Mouse (Mus musculus) E14TG2a.4 (cell line): Measurements from ENCODE around the gene Aars2.

ENCODE experiments used
- H3K27me3 ChIP-seq: 2 replicates; pipeline ENCODE4 v1.6.1; 2014; ENCODE audit warnings: low read length, control low read depth; ENCODE audit not compliant: insufficient read depth
- H3K36me3 ChIP-seq: 2 replicates; pipeline ENCODE4 v1.6.1; 2014; ENCODE audit warnings: low read length, control low read depth; ENCODE audit not compliant: insufficient read depth
- H3K4me1 ChIP-seq: replicated peaks from 2 replicates; pipeline ENCODE4 v1.6.1; 2014; ENCODE audit warnings: low read depth, low read length, control low read depth
- H3K4me3 ChIP-seq: replicated peaks from 2 replicates; pipeline ENCODE4 v1.5.1; 2014; ENCODE audit warnings: mild to moderate bottlenecking, low read length
- H3K9me3 ChIP-seq: 2 replicates; pipeline ENCODE4 v1.6.1; 2014; ENCODE audit warnings: low read length, control low read depth
- CTCF ChIP-seq: conservative IDR thresholded peaks from 2 replicates; pipeline ENCODE4 v1.5.1; 2014; ENCODE audit warnings: low read length
- NANOG ChIP-seq: IDR thresholded peaks from 2 replicates; pipeline ENCODE4 v1.6.1; 2014; ENCODE audit warnings: borderline replicate concordance, low read length, mixed read lengths
- POU5F1 ChIP-seq: IDR thresholded peaks from 2 replicates; pipeline ENCODE4 v1.6.1; 2014; ENCODE audit warnings: low read length, borderline replicate concordance

Aars2 gene

GRCm38 (mm10) chr17:45555452-45556106 is 48.9 kb downstream of the Aars2 start, which contains the start of gene Nfkbie:
Gene Nfkbie, plus strand, starts transcription at chr17:45555703.
- no peak for TF ChIP-seq CTCF
- TF ChIP-seq NANOG = no peak
- no peak for TF ChIP-seq POU5F1
- peaks cover 18% of the 10 kb centered on the region for H3K36me3 ChIP-seq
- H3K4me3 ChIP-seq = peak within 1 kb of the TSS; percentile 92
- no peaks in the 10 kb centered on the region for H3K9me3 ChIP-seq
- H3K4me1 ChIP-seq = peaks cover 66% of the 10 kb centered on the region
- H3K27me3 ChIP-seq = peaks cover 26% of the 10 kb centered on the region

GRCm38 (mm10) chr17:45556107-45556489 is 49.5 kb downstream of the Aars2 start:
- Histone ChIP-seq H3K4me3 (peak overlapping the region; percentile 92), H3K27me3 (peaks cover 26% of the 10 kb centered on the region), H3K36me3 (peaks cover 20% of the 10 kb centered on the region), H3K9me3 (no peaks in the 10 kb centered on the region), H3K4me1 (peaks cover 61% of the 10 kb centered on the region)
- TF ChIP-seq NANOG = no peak

GRCm38 (mm10) chr17:45556514-45557245 is 50.0 kb downstream of the Aars2 start:
- Histone ChIP-seq H3K27me3 (peaks cover 26% of the 10 kb centered on the region), H3K4me3 (peak overlapping the region; percentile 92), H3K4me1 (peaks cover 55% of the 10 kb centered on the region), H3K9me3 (no peaks in the 10 kb centered on the region), H3K36me3 (peaks cover 20% of the 10 kb centered on the region)
- TF ChIP-seq POU5F1 (no peak), CTCF (no peak)

GRCm38 (mm10) chr17:45557246-45557824 is 50.7 kb downstream of the Aars2 start:
- H3K27me3 ChIP-seq = peaks cover 26% of the 10 kb centered on the region
- TF ChIP-seq POU5F1 = no peak
- H3K9me3 ChIP-seq = no peaks in the 10 kb centered on the region
- H3K4me3 ChIP-seq = no peak overlapping the region
- peaks cover 51% of the 10 kb centered on the region for H3K4me1 ChIP-seq
- H3K36me3 ChIP-seq = peaks cover 23% of the 10 kb centered on the region

- Histone ChIP-seq H3K4me1 (peaks cover 58% of the 10 kb centered on the region), H3K27me3 (peaks cover 22% of the 10 kb centered on the region), H3K4me3 (no peak overlapping the region), H3K36me3 (peaks cover 23% of the 10 kb centered on the region), H3K9me3 (no peaks in the 10 kb centered on the region)
- no peak for TF ChIP-seq CTCF
- TF ChIP-seq POU5F1 = no peak
- TF ChIP-seq NANOG = no peak
Measured at GRCm38 (mm10) chr17:45557998-45558862, 51.6 kb downstream of the Aars2 start.

GRCm38 (mm10) chr17:45559732-45560525 is 53.3 kb downstream of the Aars2 start:
- Histone ChIP-seq H3K4me1 (peaks cover 63% of the 10 kb centered on the region), H3K9me3 (no peaks in the 10 kb centered on the region), H3K4me3 (no peak overlapping the region), H3K36me3 (peaks cover 25% of the 10 kb centered on the region), H3K27me3 (peaks cover 18% of the 10 kb centered on the region)
- TF ChIP-seq NANOG (no peak), CTCF (no peak), POU5F1 (no peak)

GRCm38 (mm10) chr17:45563216-45563615 is 56.6 kb downstream of the Aars2 start:
- peaks cover 64% of the 10 kb centered on the region for H3K4me1 ChIP-seq
- H3K27me3 ChIP-seq = no peaks in the 10 kb centered on the region
- peaks cover 58% of the 10 kb centered on the region for H3K36me3 ChIP-seq
- H3K4me3 ChIP-seq = peak overlapping the region; percentile 98; the same call in 1 of the 2 replicates
- peaks cover 7% of the 10 kb centered on the region; the same call in 1 of the 2 replicates for H3K9me3 ChIP-seq
- TF ChIP-seq CTCF (no peak), NANOG (no peak), POU5F1 (no peak)
